Mouse (Mus musculus) forebrain, embryonic 11.5 days (tissue): ENCODE results near the gene Eya4. TPM values are rescaled to one million over a fixed set of nuclear protein-coding genes. Genes with fewer than 3 reads are reported as not detected.

Experiments used
- ATAC-seq: fragments of 200-750 bp; cut with Nextera tagmentation; replicated peaks from 2 replicates; pipeline ENCODE4 v1.8.0; 2017; ENCODE audit warnings: moderate TSS enrichment; ENCODE audit not compliant: low FRiP score
- DNase-seq: peaks from one replicate; pipeline ENCODE4 v3.0.0-alpha.2; 2017; ENCODE audit warnings: low spot score
- H3K27ac ChIP-seq: fragments of 300-500 bp; sonication (generic); 2 replicates; pipeline ENCODE4 v1.5.1; 2014; ENCODE audit warnings: low read depth, low read length
- H3K27me3 ChIP-seq: fragments of 300-500 bp; sonication (generic); 2 replicates; pipeline ENCODE4 v1.6.1; 2014; ENCODE audit warnings: mild to moderate bottlenecking, low read length, mixed read lengths; ENCODE audit not compliant: control insufficient read depth, insufficient read depth
- H3K36me3 ChIP-seq: fragments of 300-500 bp; sonication (generic); 2 replicates; pipeline ENCODE4 v1.6.1; 2014; ENCODE audit warnings: mild to moderate bottlenecking, low read length, moderate library complexity, mixed read lengths; ENCODE audit not compliant: control insufficient read depth, insufficient read depth
- H3K4me1 ChIP-seq: fragments of 300-500 bp; sonication (generic); replicated peaks from 2 replicates; pipeline ENCODE4 v1.6.1; 2014; ENCODE audit warnings: low read length, mixed read lengths; ENCODE audit not compliant: control insufficient read depth, insufficient read depth
- H3K4me2 ChIP-seq: fragments of 300-500 bp; sonication (generic); 2 replicates; pipeline ENCODE4 v1.6.1; 2014; ENCODE audit warnings: low read depth, mild to moderate bottlenecking, low read length, moderate library complexity, mixed read lengths; ENCODE audit not compliant: severe bottlenecking
- H3K4me3 ChIP-seq: fragments of 300-500 bp; sonication (generic); 2 replicates; pipeline ENCODE4 v1.5.1; 2014; ENCODE audit warnings: low read depth, low read length
- H3K9ac ChIP-seq: fragments of 300-500 bp; sonication (generic); 2 replicates; pipeline ENCODE4 v1.6.1; 2014; ENCODE audit warnings: low read length
- H3K9me3 ChIP-seq: fragments of 300-500 bp; sonication (generic); 2 replicates; pipeline ENCODE4 v1.6.1; 2016; ENCODE audit warnings: low read length, mixed read lengths; ENCODE audit not compliant: control insufficient read depth
- WGBS: fragments of 180-500 bp; shearing (Covaris S2); extraction: QIAGEN DNeasy Blood & Tissue Kit; methylation state at CpG from one replicate; pipeline ENCODE4 v1.1.7; 2014; 5-methylcytosine and 5-hydroxymethylcytosine counted together
- polyA plus RNA-seq: library from polyadenylated mRNA; unstranded; fragments of >200 nt; fragmentation: Nextera tagmentation; extraction: Ambion mirVana; gene quantifications from 2 replicates; pipeline ENCODE4 v1.2.1, GENCODE M21; 2014

Gene Eya4
- polyA plus RNA-seq, 1 experiment from 2014 or later = 6.1 TPM

DNA sequence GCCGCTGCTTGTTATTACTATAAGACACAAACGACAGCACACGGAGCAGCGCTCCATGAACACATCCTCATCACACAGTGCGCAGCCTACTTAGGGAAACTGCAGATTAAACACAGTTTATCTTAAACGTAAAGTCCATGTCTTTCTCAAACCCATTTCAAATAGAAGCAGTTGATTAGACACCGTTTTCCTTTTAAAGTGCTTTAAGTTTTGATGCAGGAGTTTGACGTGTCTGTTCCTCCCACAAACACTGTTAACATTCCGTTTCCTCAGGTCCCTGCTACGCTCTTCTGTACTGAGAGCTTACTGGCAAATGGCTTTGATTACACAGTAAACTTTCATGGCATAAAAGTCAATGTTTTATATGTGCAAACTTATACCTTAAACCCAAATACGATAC lies 191.4 kb downstream of the Eya4 start:
- Histone ChIP-seq H3K4me1 (no peaks in the 10 kb centered on the region), H3K36me3 (no peaks in the 10 kb centered on the region), H3K4me3 (no peak overlapping the region), H3K9ac (no peak overlapping the region), H3K4me2 (no peak overlapping the region), H3K27ac (no peak overlapping the region), H3K27me3 (no peaks in the 10 kb centered on the region), H3K9me3 (no peaks in the 10 kb centered on the region)
- ATAC-seq (no peak), DNase-seq (no peak)
- WGBS = 83% methylated on average over 11 of the region's 11 CpGs

DNA sequence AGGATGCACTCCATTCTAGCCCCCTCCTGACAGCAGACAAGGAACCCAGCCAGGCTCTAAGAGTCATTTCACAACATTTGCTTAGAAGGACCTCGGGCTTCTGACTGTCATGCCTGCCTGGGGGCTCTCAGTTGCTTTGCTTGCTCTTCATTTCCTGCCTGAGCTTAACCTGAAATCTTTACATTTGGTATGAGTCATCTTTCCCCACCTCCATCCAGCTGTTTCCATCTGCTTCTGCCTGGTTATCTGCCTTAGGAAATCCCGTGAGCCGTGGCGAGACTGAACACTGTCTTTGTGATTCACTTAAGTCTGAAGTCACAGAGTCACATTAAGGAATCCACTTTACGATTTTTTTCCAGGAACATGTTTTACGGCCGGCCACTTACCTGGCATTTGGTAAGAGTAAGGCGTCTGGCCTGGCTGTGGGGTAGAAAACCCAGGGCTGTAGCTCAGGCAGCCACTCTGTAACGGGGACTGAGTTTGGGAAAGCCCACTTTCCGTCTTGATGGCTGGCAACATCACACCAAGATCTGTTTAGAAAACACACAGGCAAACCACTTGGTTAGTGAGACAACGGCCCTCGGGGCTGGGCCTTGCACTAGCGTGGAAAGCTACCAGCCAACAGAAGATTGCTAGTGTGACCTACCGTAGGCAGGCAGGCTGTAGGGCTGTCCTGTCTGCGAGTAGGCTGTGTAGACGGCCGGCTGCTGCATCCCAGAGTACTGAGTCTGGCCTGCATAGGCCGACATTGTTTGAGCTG lies 193.5 kb downstream of the Eya4 start:
- WGBS = 86% methylated on average over 18 of the region's 18 CpGs

DNA sequence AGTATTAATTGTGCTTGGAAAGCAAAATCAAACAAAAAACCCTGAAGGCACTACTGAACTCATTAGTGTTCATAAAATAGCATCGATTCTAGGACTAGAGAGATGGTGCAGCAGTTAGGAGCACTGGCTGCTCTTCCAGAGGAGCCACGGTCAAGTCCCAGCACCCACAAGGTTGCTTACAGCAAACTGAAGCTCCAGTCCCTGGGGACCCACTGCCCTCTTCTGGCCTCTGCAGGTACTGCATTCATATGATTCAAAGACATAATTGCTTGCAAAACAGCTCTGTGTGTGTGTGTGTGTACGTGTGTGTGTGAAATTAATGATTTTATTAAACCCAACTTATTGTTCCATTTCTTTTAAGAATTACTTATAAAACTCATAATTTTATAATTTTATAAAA lies 200.2 kb downstream of the Eya4 start:
- no peaks in the 10 kb centered on the region for H3K9me3 ChIP-seq
- H3K27ac ChIP-seq = no peak overlapping the region
- no peak for DNase-seq
- H3K9ac ChIP-seq = no peak overlapping the region
- H3K27me3 ChIP-seq = no peaks in the 10 kb centered on the region
- H3K4me2 ChIP-seq = no peak overlapping the region
- 94% methylated on average over 3 of the region's 3 CpGs for WGBS
- no peaks in the 10 kb centered on the region; the same call in 1 of the 2 replicates for H3K36me3 ChIP-seq
- no peak for ATAC-seq
- no peak overlapping the region for H3K4me3 ChIP-seq
- no peaks in the 10 kb centered on the region for H3K4me1 ChIP-seq

More for the DNA sequence above, 193.5 kb downstream of the Eya4 start:
- H3K36me3 ChIP-seq = no peaks in the 10 kb centered on the region; the same call in 1 of the 2 replicates
- H3K4me1 ChIP-seq = no peaks in the 10 kb centered on the region
- ATAC-seq = no peak
- H3K27me3 ChIP-seq = no peaks in the 10 kb centered on the region
- H3K9me3 ChIP-seq = no peaks in the 10 kb centered on the region
- H3K9ac ChIP-seq = no peak overlapping the region
- H3K27ac ChIP-seq = no peak overlapping the region
- no peak overlapping the region for H3K4me3 ChIP-seq
- peak; percentile 47 for DNase-seq
- no peak overlapping the region for H3K4me2 ChIP-seq

DNA sequence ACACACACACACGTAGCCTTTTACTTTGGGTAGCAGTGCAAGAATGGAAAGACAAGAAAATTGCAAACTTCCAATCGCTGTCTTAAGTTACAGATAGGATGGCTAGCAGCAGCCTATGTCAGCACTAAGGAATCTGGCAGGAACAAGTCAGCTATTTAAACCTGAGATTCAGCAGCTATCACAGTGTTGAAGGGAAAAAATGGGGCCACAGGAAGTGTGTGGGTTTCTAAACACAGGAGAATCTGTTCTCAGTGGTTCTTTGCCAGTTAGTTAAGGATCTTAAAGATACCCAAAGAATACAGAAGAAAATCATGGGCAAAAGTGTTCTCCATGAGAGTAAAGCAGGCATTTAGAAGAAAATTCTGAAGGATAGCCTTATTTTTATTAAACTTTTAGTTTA lies 206.0 kb downstream of the Eya4 start:
- 74% methylated on average over 2 of the region's 2 CpGs for WGBS
- H3K4me3 ChIP-seq = no peak overlapping the region
- H3K9me3 ChIP-seq = no peaks in the 10 kb centered on the region
- H3K36me3 ChIP-seq = no peaks in the 10 kb centered on the region
- ATAC-seq = no peak
- no peak for DNase-seq
- H3K4me1 ChIP-seq = no peaks in the 10 kb centered on the region
- no peaks in the 10 kb centered on the region for H3K27me3 ChIP-seq
- H3K9ac ChIP-seq = no peak overlapping the region
- H3K27ac ChIP-seq = no peak overlapping the region
- H3K4me2 ChIP-seq = no peak overlapping the region

DNA sequence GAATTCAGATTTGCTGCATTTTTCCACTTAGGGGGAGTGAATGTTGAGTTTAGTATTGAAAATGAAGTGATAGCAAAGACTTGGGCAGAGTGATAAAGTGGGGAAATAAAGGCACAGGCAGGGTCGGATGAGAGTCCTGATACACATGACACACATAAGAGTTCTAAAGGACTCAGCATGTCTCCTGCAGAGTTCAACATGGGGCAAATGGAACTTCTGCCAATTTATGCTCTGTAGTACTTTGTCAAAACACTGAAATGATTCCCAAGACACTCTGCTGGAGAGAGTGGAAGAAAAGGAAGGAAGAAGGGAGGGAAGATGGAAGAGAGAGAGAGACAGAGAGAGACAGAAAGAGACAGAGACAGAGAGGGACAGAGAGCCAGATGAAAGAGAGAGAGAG lies 222.6 kb downstream of the Eya4 start:
- ATAC-seq (no peak), DNase-seq (no peak)
- no peak overlapping the region for H3K4me3 ChIP-seq
- WGBS = 84% methylated on average over 1 of the region's 1 CpGs
- no peaks in the 10 kb centered on the region for H3K9me3 ChIP-seq
- H3K36me3 ChIP-seq = no peaks in the 10 kb centered on the region
- no peak overlapping the region for H3K4me2 ChIP-seq
- no peaks in the 10 kb centered on the region for H3K27me3 ChIP-seq
- H3K27ac ChIP-seq = no peak overlapping the region
- peaks cover 3% of the 10 kb centered on the region; the same call in 1 of the 2 replicates for H3K4me1 ChIP-seq
- no peak overlapping the region for H3K9ac ChIP-seq

DNA sequence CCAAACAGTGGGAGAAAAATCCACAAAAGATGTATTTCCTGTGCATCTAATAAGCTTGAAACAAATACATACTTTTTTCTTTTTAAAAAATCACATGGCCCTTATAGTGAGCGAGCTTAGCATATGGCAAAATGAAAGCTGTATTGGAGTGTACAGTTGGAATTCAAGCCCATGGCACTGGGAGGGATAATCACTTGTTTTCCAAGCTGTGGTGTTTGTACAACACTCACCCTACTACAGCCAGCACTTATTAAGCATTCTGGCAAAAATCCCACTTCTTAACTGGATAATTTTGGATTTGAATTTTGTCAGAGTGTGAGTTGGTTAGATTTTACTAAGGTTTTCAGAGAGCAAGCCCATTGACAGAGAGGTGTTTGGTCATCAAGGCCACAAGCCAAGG lies 223.4 kb downstream of the Eya4 start:
- H3K9ac ChIP-seq = no peak overlapping the region
- no peaks in the 10 kb centered on the region for H3K9me3 ChIP-seq
- no peak for DNase-seq
- WGBS = 83% methylated on average over 1 of the region's 1 CpGs
- H3K4me1 ChIP-seq = peaks cover 3% of the 10 kb centered on the region; the same call in 1 of the 2 replicates
- H3K36me3 ChIP-seq = no peaks in the 10 kb centered on the region
- no peak overlapping the region for H3K4me2 ChIP-seq
- no peak overlapping the region for H3K4me3 ChIP-seq
- no peak overlapping the region for H3K27ac ChIP-seq
- no peaks in the 10 kb centered on the region for H3K27me3 ChIP-seq
- ATAC-seq = no peak; the same call in 1 of the 2 replicates

DNA sequence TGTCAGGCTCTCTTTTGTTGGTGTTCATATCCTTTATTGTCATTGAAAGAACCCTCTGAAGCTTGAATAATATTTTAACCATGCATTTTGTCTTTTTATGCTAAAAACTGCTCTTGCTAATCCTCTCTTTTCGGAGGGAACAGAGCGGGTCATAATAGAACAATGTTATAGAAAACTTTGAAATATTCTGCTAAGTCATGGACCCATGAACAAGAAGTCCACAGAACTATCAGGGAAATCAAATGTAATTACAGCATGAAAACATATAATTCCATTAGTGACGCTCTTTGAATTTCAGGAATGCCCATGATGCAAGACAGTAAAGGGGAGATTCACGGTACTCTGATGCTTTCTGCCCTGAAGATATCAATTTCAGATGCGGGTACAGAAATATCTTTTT lies 224.1 kb downstream of the Eya4 start:
- 26% methylated on average over 5 of the region's 5 CpGs for WGBS
- Histone ChIP-seq H3K9ac (no peak overlapping the region), H3K27me3 (no peaks in the 10 kb centered on the region), H3K4me2 (no peak overlapping the region), H3K9me3 (no peaks in the 10 kb centered on the region), H3K4me3 (no peak overlapping the region), H3K4me1 (peaks cover 3% of the 10 kb centered on the region; the same call in 1 of the 2 replicates), H3K36me3 (no peaks in the 10 kb centered on the region), H3K27ac (no peak overlapping the region)
- DNase-seq (no peak), ATAC-seq (peak; percentile 67)

DNA sequence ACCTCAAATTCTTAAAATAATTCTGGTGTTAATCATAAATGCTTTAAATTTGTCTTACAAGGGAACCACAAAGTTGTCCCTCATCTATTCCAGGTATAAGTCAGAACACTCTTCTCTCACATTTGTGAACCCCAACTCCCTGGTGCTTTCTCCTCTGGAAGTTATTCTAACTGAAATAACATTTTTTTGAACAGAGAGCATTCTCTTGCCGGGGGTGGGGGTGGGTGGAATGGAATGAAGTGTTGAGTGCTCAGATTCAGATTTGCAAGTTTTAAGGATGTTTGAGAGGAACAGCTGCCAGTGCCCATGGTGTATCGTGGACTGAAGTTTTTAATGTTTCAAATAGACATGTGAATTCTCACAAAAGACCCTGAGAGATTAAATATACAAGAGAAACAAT lies 230.1 kb downstream of the Eya4 start:
- no peaks in the 10 kb centered on the region for H3K9me3 ChIP-seq
- no peaks in the 10 kb centered on the region for H3K4me1 ChIP-seq
- no peak overlapping the region for H3K9ac ChIP-seq
- no peak overlapping the region for H3K4me2 ChIP-seq
- ATAC-seq = no peak
- no peaks in the 10 kb centered on the region for H3K27me3 ChIP-seq
- no peak for DNase-seq
- no peak overlapping the region for H3K27ac ChIP-seq
- 47% methylated on average over 2 of the region's 2 CpGs for WGBS
- H3K4me3 ChIP-seq = no peak overlapping the region
- H3K36me3 ChIP-seq = no peaks in the 10 kb centered on the region

DNA sequence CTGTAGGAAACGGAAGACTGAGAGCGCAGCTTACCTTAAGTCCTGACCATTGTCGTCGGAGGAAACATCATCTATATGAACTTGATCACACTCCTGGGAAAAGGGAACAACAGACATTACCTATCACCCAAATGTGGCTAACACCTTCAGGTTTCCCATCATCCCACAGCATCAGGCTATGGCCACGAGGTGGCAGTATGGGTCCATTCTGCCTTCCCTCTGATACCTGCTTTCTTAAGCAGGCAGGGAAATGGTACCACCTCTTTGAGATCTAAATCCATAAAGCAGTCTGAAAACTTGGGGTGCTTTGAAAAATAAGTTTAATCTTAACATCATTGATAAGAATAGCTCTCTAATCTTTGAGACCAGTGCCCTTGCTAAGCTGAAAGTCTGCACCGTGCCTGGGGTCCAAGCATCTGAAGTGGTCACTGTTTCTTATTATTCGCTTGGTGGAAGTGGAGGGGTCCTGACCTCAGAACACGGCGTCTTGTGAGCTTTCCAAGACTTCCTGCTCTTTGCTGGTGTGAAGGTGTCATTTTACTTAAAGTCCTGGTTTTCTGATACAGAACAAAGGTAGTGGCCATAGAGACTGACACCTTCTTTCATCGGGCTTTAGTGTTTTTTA lies 233.7 kb downstream of the Eya4 start:
- WGBS = 34% methylated on average over 10 of the region's 10 CpGs
- Histone ChIP-seq H3K4me3 (no peak overlapping the region), H3K27ac (no peak overlapping the region), H3K36me3 (no peaks in the 10 kb centered on the region), H3K4me2 (no peak overlapping the region), H3K27me3 (no peaks in the 10 kb centered on the region), H3K4me1 (no peaks in the 10 kb centered on the region), H3K9me3 (no peaks in the 10 kb centered on the region), H3K9ac (no peak overlapping the region)
- ATAC-seq (peak; percentile 67), DNase-seq (peak; percentile 84)
